Mouse (Mus musculus): ENCODE results near the gene Tfe3. TPM values are rescaled to one million over a fixed set of nuclear protein-coding genes. Genes with fewer than 3 reads are reported as not detected.

Tfe3 gene
- polyA plus RNA-seq, 1 experiment from 2014 or later: 15.9 TPM

GRCm38 (mm10) chrX:7821865-7822779 lies 59.8 kb downstream of the Tfe3 start, which contains the start of gene Kcnd1:
Gene Kcnd1, plus strand, starts transcription at chrX:7822289.
- Histone ChIP-seq H3K27ac (ENCODE audit: low read depth, low read length) (no peak within 1 kb of the TSS), H3K9me3 (ENCODE audit: control insufficient read depth, low read length) (no peaks in the 10 kb centered on the region), H3K4me2 (peak within 1 kb of the TSS; percentile 65), H3K9ac (ENCODE audit: low read depth, low read length) (peak within 1 kb of the TSS; percentile 34; the same call in 1 of the 2 replicates), H3K4me3 (ENCODE audit: low read depth, low read length) (peak within 1 kb of the TSS; percentile 35), H3K27me3 (replicated peaks; ENCODE audit: control insufficient read depth, insufficient read depth, low read length) (no peaks in the 10 kb centered on the region), H3K36me3 (ENCODE audit: control insufficient read depth, insufficient read depth, low read length) (no peaks in the 10 kb centered on the region; the same call in 1 of the 2 replicates), H3K4me1 (replicated peaks; ENCODE audit: control insufficient read depth, insufficient read depth, low read length) (no peaks in the 10 kb centered on the region)
- 16% methylated on average over 18 of the region's 24 CpGs for WGBS
- DNase-seq (ENCODE audit: low spot score) (no peak), ATAC-seq (replicated peaks; ENCODE audit: low FRiP score) (peak; percentile 53)

MicroRNAs within 50 kb of the gene (microRNA counts, 519-probe panel; counts per million panel counts)
- microRNA mmu-miR-1198: 3,356 counts per million, percentile 15 among the panel's probes with 10 or more counts

Small RNA genes lying within 50 kb of the gene (microRNA-seq; reads per million reads assigned to microRNA genes)
- 73.9 reads per million, percentile 46 among the genes with 10 or more reads in this experiment for gene Mir1198 (ENCODE audit: borderline number of aligned reads)

Other genes starting within 250 kb of the Tfe3 start
- 0.06 TPM in 1 of 2 replicates, not detected in the other for gene Foxp3, start 188.9 kb upstream of the Tfe3 start, polyA plus RNA-seq (2014; fragmentation: Nextera tagmentation; extraction: Ambion mirVana)
- 0.49 and 1.4 TPM in 2 replicates for gene Ppp1r3f, start 188.3 kb upstream of the Tfe3 start, polyA plus RNA-seq (2014; fragmentation: Nextera tagmentation; extraction: Ambion mirVana)
- 32.5 and 35.3 TPM in 2 replicates for gene Ccdc22, start 157.0 kb upstream of the Tfe3 start, polyA plus RNA-seq (2014; fragmentation: Nextera tagmentation; extraction: Ambion mirVana)
- 0.03 and 0.08 TPM in 2 replicates for gene Cacna1f, start 155.5 kb upstream of the Tfe3 start, polyA plus RNA-seq (2014; fragmentation: Nextera tagmentation; extraction: Ambion mirVana)
- gene Syp, start 124.1 kb upstream of the Tfe3 start, polyA plus RNA-seq (2014; fragmentation: Nextera tagmentation; extraction: Ambion mirVana): 0.69 and 0.95 TPM in 2 replicates
- 2.7 and 4.0 TPM in 2 replicates for gene Prickle3, start 105.3 kb upstream of the Tfe3 start, polyA plus RNA-seq (2014; fragmentation: Nextera tagmentation; extraction: Ambion mirVana)
- 78.2 and 79.5 TPM in 2 replicates for gene Plp2, start 91.2 kb upstream of the Tfe3 start, polyA plus RNA-seq (2014; fragmentation: Nextera tagmentation; extraction: Ambion mirVana)
- gene Magix, start 81.3 kb upstream of the Tfe3 start, polyA plus RNA-seq (2014; fragmentation: Nextera tagmentation; extraction: Ambion mirVana): 0.06 TPM in 1 of 2 replicates, not detected in the other
- 30.0 and 33.4 TPM in 2 replicates for gene Gpkow, start 65.4 kb upstream of the Tfe3 start, polyA plus RNA-seq (2014; fragmentation: Nextera tagmentation; extraction: Ambion mirVana)
- gene Wdr45, start 48.2 kb upstream of the Tfe3 start, polyA plus RNA-seq (2014; fragmentation: Nextera tagmentation; extraction: Ambion mirVana): 13.7 and 15.2 TPM in 2 replicates
- gene Gm45208, start 40.3 kb upstream of the Tfe3 start, polyA plus RNA-seq (2014; fragmentation: Nextera tagmentation; extraction: Ambion mirVana): not detected in 2 replicates
- 29.8 and 32.0 TPM in 2 replicates for gene Praf2, start 34.1 kb upstream of the Tfe3 start, polyA plus RNA-seq (2014; fragmentation: Nextera tagmentation; extraction: Ambion mirVana)
- 4.7 and 6.5 TPM in 2 replicates for gene Ccdc120, start 11.7 kb upstream of the Tfe3 start, polyA plus RNA-seq (2014; fragmentation: Nextera tagmentation; extraction: Ambion mirVana)
- gene Gripap1, start 27.2 kb downstream of the Tfe3 start, polyA plus RNA-seq (2014; fragmentation: Nextera tagmentation; extraction: Ambion mirVana): 45.0 and 47.2 TPM in 2 replicates
- 0.84 and 0.94 TPM in 2 replicates for gene Kcnd1, start 59.7 kb downstream of the Tfe3 start, polyA plus RNA-seq (2014; fragmentation: Nextera tagmentation; extraction: Ambion mirVana)
- gene Otud5, start 78.8 kb downstream of the Tfe3 start, polyA plus RNA-seq (2014; fragmentation: Nextera tagmentation; extraction: Ambion mirVana): 32.2 and 33.1 TPM in 2 replicates
- gene Pim2, start 115.7 kb downstream of the Tfe3 start, polyA plus RNA-seq (2014; fragmentation: Nextera tagmentation; extraction: Ambion mirVana): 6.8 and 8.5 TPM in 2 replicates
- 12.5 and 14.4 TPM in 2 replicates for gene Slc35a2, start 121.5 kb downstream of the Tfe3 start, polyA plus RNA-seq (2014; fragmentation: Nextera tagmentation; extraction: Ambion mirVana)
- gene Pqbp1, start 136.7 kb downstream of the Tfe3 start, polyA plus RNA-seq (2014; fragmentation: Nextera tagmentation; extraction: Ambion mirVana): 91.5 and 95.3 TPM in 2 replicates
- 153 and 156 TPM in 2 replicates for gene Timm17b, start 136.8 kb downstream of the Tfe3 start, polyA plus RNA-seq (2014; fragmentation: Nextera tagmentation; extraction: Ambion mirVana)
- gene Gm10491, start 145.3 kb downstream of the Tfe3 start, polyA plus RNA-seq (2014; fragmentation: Nextera tagmentation; extraction: Ambion mirVana): not detected in 2 replicates
- not detected in 2 replicates for gene Gm10490, start 147.0 kb downstream of the Tfe3 start, polyA plus RNA-seq (2014; fragmentation: Nextera tagmentation; extraction: Ambion mirVana)
- gene Pcsk1n, start 157.3 kb downstream of the Tfe3 start, polyA plus RNA-seq (2014; fragmentation: Nextera tagmentation; extraction: Ambion mirVana): 0.56 and 0.67 TPM in 2 replicates
- gene Eras, start 166.0 kb downstream of the Tfe3 start, polyA plus RNA-seq (2014; fragmentation: Nextera tagmentation; extraction: Ambion mirVana): not detected in 2 replicates
- gene Hdac6, start 185.3 kb downstream of the Tfe3 start, polyA plus RNA-seq (2014; fragmentation: Nextera tagmentation; extraction: Ambion mirVana): 21.1 and 22.5 TPM in 2 replicates
- gene Gata1, start 215.5 kb downstream of the Tfe3 start, polyA plus RNA-seq (2014; fragmentation: Nextera tagmentation; extraction: Ambion mirVana): 157 and 162 TPM in 2 replicates